Mouse (Mus musculus) brown adipose tissue, adult 24 weeks (tissue): ENCODE data around the gene Itpripl2. TPM values are rescaled to one million over a fixed set of nuclear protein-coding genes. Genes with fewer than 3 reads are reported as not detected.

Experiments used
- polyA plus RNA-seq: library from polyadenylated mRNA; stranded (reverse); fragments of >200 nt; gene quantifications from 2 replicates; pipeline ENCODE4 v1.2.4, GENCODE M21; 2012; ENCODE audit not compliant: missing spikeins, insufficient read depth, insufficient read length

Itpripl2 gene
- polyA plus RNA-seq, 1 experiment = 7.8 TPM

Other genes starting within 250 kb of the Itpripl2 start
- gene Smg1, start 248.3 kb downstream of the Itpripl2 start, polyA plus RNA-seq = 7.3 and 14.5 TPM in 2 replicates
- gene Syt17, start 43.8 kb downstream of the Itpripl2 start, polyA plus RNA-seq = not detected in 2 replicates
- gene Coq7, start 41.4 kb upstream of the Itpripl2 start, polyA plus RNA-seq = 172 and 271 TPM in 2 replicates
- 2.3 and 2.5 TPM in 2 replicates for gene Tmc7, start 92.8 kb upstream of the Itpripl2 start, polyA plus RNA-seq
- gene Tmc5, start 105.3 kb upstream of the Itpripl2 start, polyA plus RNA-seq = 0.36 and 0.50 TPM in 2 replicates
- 174 and 183 TPM in 2 replicates for gene Gde1, start 213.8 kb upstream of the Itpripl2 start, polyA plus RNA-seq
- 1.0 and 1.3 TPM in 2 replicates for gene Ccp110, start 220.6 kb upstream of the Itpripl2 start, polyA plus RNA-seq
- 24.0 and 39.6 TPM in 2 replicates for gene Vps35l, start 248.3 kb upstream of the Itpripl2 start, polyA plus RNA-seq